Mouse (Mus musculus): Measurements from ENCODE around the gene Mlf2.

DNA sequence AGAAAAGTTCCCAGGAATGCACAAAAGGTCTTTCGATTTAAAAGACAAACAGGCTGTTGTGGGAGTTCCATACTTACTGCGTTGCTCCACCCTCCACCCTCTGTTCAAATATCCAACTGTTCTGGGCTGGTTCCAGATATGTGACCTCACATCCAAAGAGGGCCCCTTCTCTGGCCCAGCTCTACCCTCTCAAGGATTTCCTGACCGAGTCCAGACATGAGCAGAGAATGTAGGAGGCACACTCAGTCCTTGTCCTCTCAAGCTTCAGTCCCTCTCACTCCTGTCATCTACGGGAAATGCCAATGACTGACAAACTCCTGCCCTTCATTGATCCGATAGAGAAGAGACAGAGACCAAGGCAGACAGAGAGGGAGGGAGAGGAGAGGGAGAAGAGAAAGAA lies 5.2 kb upstream of the Mlf2 start:
- TF ChIP-seq CTCF (IDR thresholded peaks at IDR 0.05; ENCODE audit: control insufficient read depth, insufficient read depth, insufficient read length) (no peak), MAX (IDR thresholded peaks at IDR 0.05) (no peak), MYOG (IDR thresholded peaks at IDR 0.05; ENCODE audit: control insufficient read depth, extremely low read depth, insufficient read length) (no peak), USF1 (IDR thresholded peaks at IDR 0.05; ENCODE audit: low read depth) (no peak)
